Mouse (Mus musculus): ENCODE results near the gene Ggt7.

DNA sequence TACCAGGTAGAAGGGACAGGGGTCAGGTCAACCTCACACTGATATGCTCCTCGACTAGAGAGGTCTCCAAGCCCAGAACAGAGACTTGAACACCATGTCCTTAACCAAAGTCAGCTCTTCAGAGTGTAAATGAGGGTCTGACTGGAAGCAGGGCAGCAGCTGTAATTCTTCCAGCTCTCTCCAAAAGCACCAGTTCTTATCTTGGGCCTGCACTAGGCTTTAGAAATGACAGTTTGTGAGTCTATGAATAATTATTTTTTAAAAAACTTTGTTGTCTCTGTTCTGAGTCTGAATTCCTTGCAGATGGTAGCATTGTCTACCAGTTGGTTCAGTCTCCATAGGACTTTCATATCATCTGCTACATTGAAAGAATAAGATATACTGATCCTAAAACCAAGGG is 44.2 kb upstream of the Ggt7 start:
- TF ChIP-seq CTCF (IDR thresholded peaks at IDR 0.05; ENCODE audit: control insufficient read depth, insufficient read depth, insufficient replicate concordance, low read depth, low read length) (no peak), POLR2A (IDR thresholded peaks at IDR 0.05; ENCODE audit: control insufficient read depth, low read depth, low read length) (no peak)
